Mouse (Mus musculus): ENCODE results near the gene Rab11fip3. TPM values are rescaled to one million over a fixed set of nuclear protein-coding genes. Genes with fewer than 3 reads are reported as not detected.

Gene Rab11fip3
- polyA plus RNA-seq, 1 experiment from 2014 or later = 7.6 TPM

GRCm38 (mm10) chr17:25956201-25956600, 113.2 kb downstream of the Rab11fip3 start:
- no peak for DNase-seq (ENCODE audit: low spot score)
- no peak for ATAC-seq (replicated peaks; ENCODE audit: low FRiP score)
- Histone ChIP-seq H3K27ac (ENCODE audit: low read depth, low read length) (no peak overlapping the region), H3K36me3 (ENCODE audit: control insufficient read depth, insufficient read depth, low read length) (peaks cover 5% of the 10 kb centered on the region; the same call in 1 of the 2 replicates), H3K4me3 (ENCODE audit: low read depth, low read length) (no peak overlapping the region), H3K4me2 (no peak overlapping the region), H3K27me3 (replicated peaks; ENCODE audit: control insufficient read depth, insufficient read depth, low read length) (peaks cover 28% of the 10 kb centered on the region), H3K9me3 (ENCODE audit: control insufficient read depth, low read length) (no peaks in the 10 kb centered on the region), H3K9ac (ENCODE audit: low read depth, low read length) (no peak overlapping the region), H3K4me1 (replicated peaks; ENCODE audit: control insufficient read depth, insufficient read depth, low read length) (peaks cover 21% of the 10 kb centered on the region)
- WGBS = 74% methylated on average over 7 of the region's 7 CpGs

GRCm38 (mm10) chr17:25955736-25956135, 113.6 kb downstream of the Rab11fip3 start:
- H3K9ac ChIP-seq (ENCODE audit: low read depth, low read length) = no peak overlapping the region

GRCm38 (mm10) chr17:25954671-25955070, 114.7 kb downstream of the Rab11fip3 start:
- ATAC-seq (replicated peaks; ENCODE audit: low FRiP score) (no peak), DNase-seq (ENCODE audit: low spot score) (no peak)
- Histone ChIP-seq H3K9me3 (ENCODE audit: control insufficient read depth, low read length) (no peaks in the 10 kb centered on the region), H3K4me3 (ENCODE audit: low read depth, low read length) (no peak overlapping the region), H3K36me3 (ENCODE audit: control insufficient read depth, insufficient read depth, low read length) (0 out of 2 replicates have a peak, but pooled peaks cover 5% of the 10 kb centered on the region), H3K27ac (ENCODE audit: low read depth, low read length) (no peak overlapping the region), H3K4me2 (no peak overlapping the region), H3K9ac (ENCODE audit: low read depth, low read length) (no peak overlapping the region), H3K4me1 (replicated peaks; ENCODE audit: control insufficient read depth, insufficient read depth, low read length) (peaks cover 17% of the 10 kb centered on the region), H3K27me3 (replicated peaks; ENCODE audit: control insufficient read depth, insufficient read depth, low read length) (peaks cover 42% of the 10 kb centered on the region)
- 61% methylated on average over 2 of the region's 2 CpGs for WGBS

More at GRCm38 (mm10) chr17:25955736-25956135, 113.6 kb downstream of the Rab11fip3 start:
- DNase-seq (ENCODE audit: low spot score) (no peak), ATAC-seq (replicated peaks; ENCODE audit: low FRiP score) (no peak)
- Histone ChIP-seq H3K4me2 (no peak overlapping the region), H3K27me3 (replicated peaks; ENCODE audit: control insufficient read depth, insufficient read depth, low read length) (peaks cover 33% of the 10 kb centered on the region), H3K4me1 (replicated peaks; ENCODE audit: control insufficient read depth, insufficient read depth, low read length) (peaks cover 21% of the 10 kb centered on the region), H3K9me3 (ENCODE audit: control insufficient read depth, low read length) (no peaks in the 10 kb centered on the region), H3K4me3 (ENCODE audit: low read depth, low read length) (no peak overlapping the region), H3K36me3 (ENCODE audit: control insufficient read depth, insufficient read depth, low read length) (0 out of 2 replicates have a peak, but pooled peaks cover 5% of the 10 kb centered on the region), H3K27ac (ENCODE audit: low read depth, low read length) (no peak overlapping the region)
- WGBS = 66% methylated on average over 3 of the region's 3 CpGs

- DNase-seq (ENCODE audit: low spot score) (no peak), ATAC-seq (replicated peaks; ENCODE audit: low FRiP score) (no peak)
- H3K9me3 ChIP-seq (ENCODE audit: control insufficient read depth, low read length) = no peaks in the 10 kb centered on the region
- no peak overlapping the region for H3K9ac ChIP-seq (ENCODE audit: low read depth, low read length)
- H3K36me3 ChIP-seq (ENCODE audit: control insufficient read depth, insufficient read depth, low read length) = no peaks in the 10 kb centered on the region
- peaks cover 21% of the 10 kb centered on the region for H3K4me1 ChIP-seq (replicated peaks; ENCODE audit: control insufficient read depth, insufficient read depth, low read length)
- no peak overlapping the region for H3K4me3 ChIP-seq (ENCODE audit: low read depth, low read length)
- 76% methylated on average over 5 of the region's 5 CpGs for WGBS
- no peak overlapping the region for H3K4me2 ChIP-seq
- H3K27me3 ChIP-seq (replicated peaks; ENCODE audit: control insufficient read depth, insufficient read depth, low read length) = peaks cover 42% of the 10 kb centered on the region
- no peak overlapping the region for H3K27ac ChIP-seq (ENCODE audit: low read depth, low read length)
Measured at GRCm38 (mm10) chr17:25953161-25953560, 116.2 kb downstream of the Rab11fip3 start.

GRCm38 (mm10) chr17:25951803-25952623, 117.3 kb downstream of the Rab11fip3 start, which contains the start of gene A930017K11Rik:
TSS of gene A930017K11Rik (minus strand) at chr17:25952565.
- Histone ChIP-seq H3K4me1 (replicated peaks; ENCODE audit: control insufficient read depth, insufficient read depth, low read length) (peaks cover 32% of the 10 kb centered on the region), H3K27me3 (replicated peaks; ENCODE audit: control insufficient read depth, insufficient read depth, low read length) (peaks cover 42% of the 10 kb centered on the region)
- ATAC-seq (replicated peaks; ENCODE audit: low FRiP score) = no peak

GRCm38 (mm10) chr17:25951225-25951802, 118.0 kb downstream of the Rab11fip3 start:
- Histone ChIP-seq H3K4me2 (peak overlapping the region; percentile 85), H3K36me3 (ENCODE audit: control insufficient read depth, insufficient read depth, low read length) (no peaks in the 10 kb centered on the region), H3K27me3 (replicated peaks; ENCODE audit: control insufficient read depth, insufficient read depth, low read length) (peaks cover 42% of the 10 kb centered on the region), H3K9me3 (ENCODE audit: control insufficient read depth, low read length) (no peaks in the 10 kb centered on the region), H3K4me3 (ENCODE audit: low read depth, low read length) (peak overlapping the region; percentile 51), H3K4me1 (replicated peaks; ENCODE audit: control insufficient read depth, insufficient read depth, low read length) (peaks cover 38% of the 10 kb centered on the region), H3K27ac (ENCODE audit: low read depth, low read length) (no peak overlapping the region), H3K9ac (ENCODE audit: low read depth, low read length) (peak overlapping the region; percentile 55)
- DNase-seq (ENCODE audit: low spot score) = no peak
- WGBS = 3% methylated on average over 33 of the region's 33 CpGs
- ATAC-seq (replicated peaks; ENCODE audit: low FRiP score) = no peak

More at GRCm38 (mm10) chr17:25951803-25952623, 117.3 kb downstream of the Rab11fip3 start, which contains the start of gene A930017K11Rik:
- 2% methylated on average over 57 of the region's 58 CpGs for WGBS
- H3K9me3 ChIP-seq (ENCODE audit: control insufficient read depth, low read length) = no peaks in the 10 kb centered on the region
- H3K4me2 ChIP-seq = peak within 1 kb of the TSS; percentile 85
- H3K36me3 ChIP-seq (ENCODE audit: control insufficient read depth, insufficient read depth, low read length) = no peaks in the 10 kb centered on the region
- peak within 1 kb of the TSS; percentile 51 for H3K4me3 ChIP-seq (ENCODE audit: low read depth, low read length)
- DNase-seq (ENCODE audit: low spot score) = no peak
- no peak within 1 kb of the TSS for H3K27ac ChIP-seq (ENCODE audit: low read depth, low read length)
- peak within 1 kb of the TSS; percentile 55 for H3K9ac ChIP-seq (ENCODE audit: low read depth, low read length)

GRCm38 (mm10) chr17:25950706-25951105, 118.6 kb downstream of the Rab11fip3 start:
- Histone ChIP-seq H3K27me3 (replicated peaks; ENCODE audit: control insufficient read depth, insufficient read depth, low read length) (peaks cover 42% of the 10 kb centered on the region), H3K4me3 (ENCODE audit: low read depth, low read length) (no peak overlapping the region; the same call in 1 of the 2 replicates), H3K27ac (ENCODE audit: low read depth, low read length) (no peak overlapping the region), H3K4me1 (replicated peaks; ENCODE audit: control insufficient read depth, insufficient read depth, low read length) (peaks cover 43% of the 10 kb centered on the region), H3K36me3 (ENCODE audit: control insufficient read depth, insufficient read depth, low read length) (no peaks in the 10 kb centered on the region), H3K9me3 (ENCODE audit: control insufficient read depth, low read length) (no peaks in the 10 kb centered on the region), H3K4me2 (peak overlapping the region; percentile 85; the same call in 1 of the 2 replicates), H3K9ac (ENCODE audit: low read depth, low read length) (no peak overlapping the region)
- no peak for DNase-seq (ENCODE audit: low spot score)
- WGBS = 0% methylated on average over 3 of the region's 3 CpGs
- ATAC-seq (replicated peaks; ENCODE audit: low FRiP score) = no peak; the same call in 1 of the 2 replicates

- Histone ChIP-seq H3K36me3 (ENCODE audit: control insufficient read depth, insufficient read depth, low read length) (no peaks in the 10 kb centered on the region), H3K4me3 (ENCODE audit: low read depth, low read length) (no peak overlapping the region), H3K9me3 (ENCODE audit: control insufficient read depth, low read length) (no peaks in the 10 kb centered on the region), H3K27me3 (replicated peaks; ENCODE audit: control insufficient read depth, insufficient read depth, low read length) (peaks cover 42% of the 10 kb centered on the region), H3K9ac (ENCODE audit: low read depth, low read length) (no peak overlapping the region), H3K4me2 (no peak overlapping the region), H3K4me1 (replicated peaks; ENCODE audit: control insufficient read depth, insufficient read depth, low read length) (peaks cover 48% of the 10 kb centered on the region), H3K27ac (ENCODE audit: low read depth, low read length) (no peak overlapping the region)
- 78% methylated on average over 5 of the region's 5 CpGs for WGBS
- DNase-seq (ENCODE audit: low spot score) = no peak
- no peak for ATAC-seq (replicated peaks; ENCODE audit: low FRiP score)
Measured at GRCm38 (mm10) chr17:25949981-25950380, 119.4 kb downstream of the Rab11fip3 start.
